Mouse (Mus musculus): Measurements from ENCODE around the gene Kcnk7.

DNA sequence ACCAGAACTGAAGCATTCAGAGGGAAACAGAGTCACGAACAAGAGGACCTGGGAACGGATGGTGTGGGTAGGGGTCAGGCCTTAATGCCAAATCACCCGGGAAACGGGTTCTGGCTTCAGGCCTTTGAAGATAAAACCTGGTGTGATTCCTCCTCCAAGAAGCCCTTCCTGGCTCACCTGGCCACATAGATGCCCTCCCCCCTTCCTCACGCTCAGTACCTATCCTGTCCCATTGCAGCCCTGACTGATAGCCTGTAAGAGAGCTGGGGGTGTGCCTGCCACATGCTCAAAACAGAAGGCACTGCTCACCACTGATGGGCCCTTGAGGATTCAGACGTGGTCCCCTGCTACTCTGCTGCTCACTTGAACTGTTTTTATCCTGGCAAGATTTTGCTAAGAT lies 10.4 kb upstream of the Kcnk7 start:
- no peak for TF ChIP-seq CTCF (IDR thresholded peaks at IDR 0.05; ENCODE audit: borderline replicate concordance, insufficient read depth, low read length)
- no peak for TF ChIP-seq POLR2A (IDR thresholded peaks at IDR 0.05; ENCODE audit: low read depth, low read length)

All from embryonic fibroblast, embryonic 13.5 days (primary cell).